Mouse (Mus musculus): ENCODE measurements at regions not wholly inside any gene's neighbourhood (a gene's known extent, or its start where the extent isn't known, plus 50 kb on each side); places are given as distances from the start of the nearest gene placed in this dataset.

GRCm38 (mm10) chr15:28823526-28823925, 620.0 kb downstream of the Dnah5 start:
- TF ChIP-seq POLR2A (IDR thresholded peaks at IDR 0.05; ENCODE audit: borderline replicate concordance, insufficient read depth, low read length) (no peak), CTCF (IDR thresholded peaks at IDR 0.05; ENCODE audit: borderline replicate concordance, insufficient read depth, low read depth, low read length) (no peak)
- no peak for DNase-seq
- Histone ChIP-seq H3K27me3 (ENCODE audit: control insufficient read depth, insufficient read depth, low read length) (no peaks in the 10 kb centered on the region), H3K4me1 (ENCODE audit: control insufficient read depth, insufficient read depth, low read length) (no peaks in the 10 kb centered on the region), H3K27ac (ENCODE audit: insufficient read depth, low read length) (no peak overlapping the region), H3K4me3 (replicated peaks; ENCODE audit: insufficient read depth, low read depth, low read length) (no peak overlapping the region)
- WGBS: 82% methylated on average over 2 of the region's 2 CpGs

- TF ChIP-seq CTCF (IDR thresholded peaks at IDR 0.05; ENCODE audit: borderline replicate concordance, insufficient read depth, low read depth, low read length) (no peak), POLR2A (IDR thresholded peaks at IDR 0.05; ENCODE audit: borderline replicate concordance, insufficient read depth, low read length) (no peak)
- Histone ChIP-seq H3K4me3 (replicated peaks; ENCODE audit: insufficient read depth, low read depth, low read length) (no peak overlapping the region), H3K27ac (ENCODE audit: insufficient read depth, low read length) (no peak overlapping the region), H3K27me3 (ENCODE audit: control insufficient read depth, insufficient read depth, low read length) (no peaks in the 10 kb centered on the region), H3K4me1 (ENCODE audit: control insufficient read depth, insufficient read depth, low read length) (no peaks in the 10 kb centered on the region)
- DNase-seq: peak; percentile 25 to 40
- 14% methylated on average over 4 of the region's 4 CpGs for WGBS
Observed at GRCm38 (mm10) chr15:28834831-28835230, 631.3 kb downstream of the Dnah5 start.

DNA sequence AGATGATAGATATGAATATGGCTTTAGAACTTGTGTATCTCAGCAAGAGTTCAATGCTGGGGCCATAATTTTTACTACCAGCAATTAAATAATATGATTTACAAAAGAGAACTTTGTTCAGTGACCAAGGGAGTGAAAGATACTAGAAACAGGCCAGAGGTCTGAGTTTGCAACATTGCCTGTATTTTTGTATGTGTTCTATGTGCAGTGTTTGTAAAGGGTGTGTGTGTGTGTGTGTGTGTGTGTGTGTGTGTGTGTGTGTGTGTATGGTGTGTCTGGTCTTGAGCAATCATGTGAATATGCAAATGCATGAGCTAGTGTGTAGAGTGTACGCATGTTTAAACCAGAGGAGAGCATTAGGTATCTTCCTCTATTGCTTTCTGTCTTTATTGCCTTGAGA, 636.8 kb downstream of the Dnah5 start:
- no peak for TF ChIP-seq CTCF (IDR thresholded peaks at IDR 0.05; ENCODE audit: borderline replicate concordance, insufficient read depth, low read depth, low read length)
- TF ChIP-seq POLR2A (IDR thresholded peaks at IDR 0.05; ENCODE audit: borderline replicate concordance, insufficient read depth, low read length): no peak
- no peak overlapping the region for H3K4me3 ChIP-seq (replicated peaks; ENCODE audit: insufficient read depth, low read depth, low read length)
- WGBS: 100% methylated on average over 1 of the region's 1 CpGs
- H3K27ac ChIP-seq (ENCODE audit: insufficient read depth, low read length): no peak overlapping the region
- H3K27me3 ChIP-seq (ENCODE audit: control insufficient read depth, insufficient read depth, low read length): no peaks in the 10 kb centered on the region
- no peaks in the 10 kb centered on the region for H3K4me1 ChIP-seq (ENCODE audit: control insufficient read depth, insufficient read depth, low read length)
- DNase-seq: no peak

GRCm38 (mm10) chr15:28856419-28856818, 652.9 kb downstream of the Dnah5 start:
- Histone ChIP-seq H3K4me1 (ENCODE audit: control insufficient read depth, insufficient read depth, low read length) (no peaks in the 10 kb centered on the region), H3K27me3 (ENCODE audit: control insufficient read depth, insufficient read depth, low read length) (no peaks in the 10 kb centered on the region), H3K4me3 (replicated peaks; ENCODE audit: insufficient read depth, low read depth, low read length) (no peak overlapping the region), H3K27ac (ENCODE audit: insufficient read depth, low read length) (no peak overlapping the region)
- WGBS: 85% methylated on average over 2 of the region's 2 CpGs
- no peak for TF ChIP-seq CTCF (IDR thresholded peaks at IDR 0.05; ENCODE audit: borderline replicate concordance, insufficient read depth, low read depth, low read length)
- DNase-seq: no peak

DNA sequence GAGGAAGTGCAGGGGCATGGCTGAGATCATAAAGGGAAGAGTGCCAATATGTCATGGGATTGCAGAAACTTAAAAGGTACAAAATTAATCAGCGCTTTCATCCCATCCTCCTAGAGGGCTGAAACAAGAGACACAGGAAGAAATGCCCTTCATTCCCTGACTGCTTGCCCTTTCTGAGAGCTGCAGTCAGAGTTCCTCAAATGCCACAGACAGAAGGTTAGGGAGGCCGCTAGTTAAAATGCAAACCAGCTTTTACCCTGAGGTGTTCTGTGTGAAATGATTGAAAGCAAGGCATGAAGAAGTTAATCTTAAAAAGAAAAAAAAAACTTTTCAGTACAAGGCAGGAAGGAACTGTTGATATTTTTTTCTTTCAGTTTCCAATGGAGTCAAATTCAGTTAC, 654.6 kb downstream of the Dnah5 start:
- Histone ChIP-seq H3K4me3 (replicated peaks; ENCODE audit: insufficient read depth, low read depth, low read length) (no peak overlapping the region), H3K27me3 (ENCODE audit: control insufficient read depth, insufficient read depth, low read length) (no peaks in the 10 kb centered on the region), H3K27ac (ENCODE audit: insufficient read depth, low read length) (no peak overlapping the region), H3K4me1 (ENCODE audit: control insufficient read depth, insufficient read depth, low read length) (no peaks in the 10 kb centered on the region)
- no peak for DNase-seq
- 91% methylated on average over 2 of the region's 2 CpGs for WGBS
- TF ChIP-seq POLR2A (IDR thresholded peaks at IDR 0.05; ENCODE audit: borderline replicate concordance, insufficient read depth, low read length) (no peak), CTCF (IDR thresholded peaks at IDR 0.05; ENCODE audit: borderline replicate concordance, insufficient read depth, low read depth, low read length) (no peak)

DNA sequence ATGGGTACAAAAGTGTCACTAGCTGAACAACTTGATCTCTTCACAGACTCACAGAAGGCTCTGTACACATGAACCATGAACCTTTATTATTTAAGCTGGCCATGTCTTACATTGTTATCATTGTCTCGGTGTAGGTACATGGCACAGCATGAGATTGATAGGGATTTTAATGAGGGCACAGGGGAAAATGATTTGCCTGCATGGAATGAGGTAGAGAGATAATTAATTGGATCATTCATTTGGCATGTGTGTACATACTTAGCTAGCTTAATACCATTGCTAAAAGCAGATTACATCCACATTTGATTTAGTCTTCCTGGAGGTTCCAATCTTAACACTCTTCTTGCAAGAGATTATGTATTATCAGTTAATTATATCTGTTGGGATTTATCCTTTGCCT, 660.5 kb downstream of the Dnah5 start:
- Histone ChIP-seq H3K4me3 (replicated peaks; ENCODE audit: insufficient read depth, low read depth, low read length) (no peak overlapping the region), H3K27me3 (ENCODE audit: control insufficient read depth, insufficient read depth, low read length) (no peaks in the 10 kb centered on the region), H3K4me1 (ENCODE audit: control insufficient read depth, insufficient read depth, low read length) (no peaks in the 10 kb centered on the region), H3K27ac (ENCODE audit: insufficient read depth, low read length) (no peak overlapping the region)
- DNase-seq: no peak
- TF ChIP-seq CTCF (IDR thresholded peaks at IDR 0.05; ENCODE audit: borderline replicate concordance, insufficient read depth, low read depth, low read length) (no peak), POLR2A (IDR thresholded peaks at IDR 0.05; ENCODE audit: borderline replicate concordance, insufficient read depth, low read length) (no peak)
- WGBS: 24% methylated on average over 1 of the region's 1 CpGs

- Histone ChIP-seq H3K4me1 (ENCODE audit: control insufficient read depth, insufficient read depth, low read length) (no peaks in the 10 kb centered on the region), H3K27ac (ENCODE audit: insufficient read depth, low read length) (no peak overlapping the region), H3K4me3 (replicated peaks; ENCODE audit: insufficient read depth, low read depth, low read length) (no peak overlapping the region), H3K27me3 (ENCODE audit: control insufficient read depth, insufficient read depth, low read length) (no peaks in the 10 kb centered on the region)
- DNase-seq: no peak
- TF ChIP-seq CTCF (IDR thresholded peaks at IDR 0.05; ENCODE audit: borderline replicate concordance, insufficient read depth, low read depth, low read length): no peak
- no peak for TF ChIP-seq POLR2A (IDR thresholded peaks at IDR 0.05; ENCODE audit: borderline replicate concordance, insufficient read depth, low read length)
- WGBS: 86% methylated on average over 2 of the region's 2 CpGs
Observed at GRCm38 (mm10) chr15:28864913-28865312, 661.4 kb downstream of the Dnah5 start.

DNA sequence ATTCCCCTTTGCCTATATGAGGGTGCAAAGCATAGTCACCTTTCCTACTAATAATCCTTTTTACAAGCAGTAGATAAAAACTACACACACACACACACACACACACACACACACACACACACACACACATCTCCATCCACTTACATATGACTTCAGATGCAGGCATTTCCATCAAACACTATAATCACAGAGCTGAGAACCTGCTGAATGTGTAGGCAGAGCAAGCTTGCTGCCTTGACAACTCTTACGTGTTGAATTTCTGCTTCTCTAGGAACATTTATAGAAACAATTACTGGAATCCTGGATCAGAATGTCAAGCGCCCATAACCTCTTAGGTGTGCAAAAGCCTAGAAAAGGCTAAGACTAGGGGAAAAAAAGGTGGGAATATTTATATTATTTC, 669.4 kb downstream of the Dnah5 start:
- H3K27ac ChIP-seq (ENCODE audit: insufficient read depth, low read length): no peak overlapping the region
- WGBS: 94% methylated on average over 2 of the region's 2 CpGs
- TF ChIP-seq POLR2A (IDR thresholded peaks at IDR 0.05; ENCODE audit: borderline replicate concordance, insufficient read depth, low read length) (no peak), CTCF (IDR thresholded peaks at IDR 0.05; ENCODE audit: borderline replicate concordance, insufficient read depth, low read depth, low read length) (no peak)
- no peaks in the 10 kb centered on the region for H3K4me1 ChIP-seq (ENCODE audit: control insufficient read depth, insufficient read depth, low read length)
- DNase-seq: no peak
- H3K27me3 ChIP-seq (ENCODE audit: control insufficient read depth, insufficient read depth, low read length): no peaks in the 10 kb centered on the region
- no peak overlapping the region for H3K4me3 ChIP-seq (replicated peaks; ENCODE audit: insufficient read depth, low read depth, low read length)
